Mouse (Mus musculus) testis, adult 2 months (tissue): ENCODE results near the gene Rffl.

Experiments
- CTCF ChIP-seq: fragments of 200-500 bp; IDR thresholded peaks from 2 replicates; pipeline ENCODE4 v1.5.1; 2012; ENCODE audit warnings: low read depth, mild to moderate bottlenecking, inconsistent platforms, low read length, moderate library complexity; ENCODE audit not compliant: control insufficient read depth, insufficient read depth, insufficient replicate concordance
- POLR2A ChIP-seq: fragments of 200-500 bp; IDR thresholded peaks from 2 replicates; pipeline ENCODE4 v1.6.1; 2012; ENCODE audit warnings: low read depth, mild to moderate bottlenecking, inconsistent platforms, low read length, moderate library complexity; ENCODE audit not compliant: control insufficient read depth

DNA sequence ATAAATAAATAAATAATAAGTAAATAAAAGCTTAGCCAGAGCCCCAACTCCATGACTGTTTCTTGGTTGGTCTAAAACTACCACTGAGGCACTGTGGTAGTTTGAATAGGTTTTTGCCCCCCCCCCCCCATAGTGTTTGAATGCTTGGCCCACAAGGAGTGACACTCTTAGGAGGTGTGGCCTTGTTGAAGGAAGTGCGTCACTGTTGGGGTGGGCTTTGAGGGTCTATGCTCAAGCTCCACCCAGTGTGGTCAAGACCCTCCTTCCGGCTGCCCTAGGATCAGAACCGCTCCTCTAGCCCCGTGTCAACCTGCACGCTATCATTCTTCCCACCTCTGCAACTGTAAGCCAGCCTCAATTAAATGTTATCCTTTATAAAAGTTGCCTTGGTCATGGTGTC, 4.6 kb upstream of the Rffl start:
- TF ChIP-seq POLR2A = no peak
- TF ChIP-seq CTCF = no peak; the same call in 1 of the 2 replicates
